Mouse (Mus musculus) spleen, adult 2 months (tissue): ENCODE data around the gene Tmem164.

ENCODE experiments used
- CTCF ChIP-seq: fragments of 200-500 bp; IDR thresholded peaks from 2 replicates; pipeline ENCODE4 v1.5.1; 2011; ENCODE audit warnings: mild to moderate bottlenecking, inconsistent platforms; ENCODE audit not compliant: insufficient read depth, insufficient read length, insufficient replicate concordance; ENCODE audit errors: extremely low read depth
- POLR2A ChIP-seq: fragments of 200-500 bp; IDR thresholded peaks from 2 replicates; pipeline ENCODE4 v1.6.1; 2011; ENCODE audit warnings: low read depth, low read length, inconsistent platforms

DNA sequence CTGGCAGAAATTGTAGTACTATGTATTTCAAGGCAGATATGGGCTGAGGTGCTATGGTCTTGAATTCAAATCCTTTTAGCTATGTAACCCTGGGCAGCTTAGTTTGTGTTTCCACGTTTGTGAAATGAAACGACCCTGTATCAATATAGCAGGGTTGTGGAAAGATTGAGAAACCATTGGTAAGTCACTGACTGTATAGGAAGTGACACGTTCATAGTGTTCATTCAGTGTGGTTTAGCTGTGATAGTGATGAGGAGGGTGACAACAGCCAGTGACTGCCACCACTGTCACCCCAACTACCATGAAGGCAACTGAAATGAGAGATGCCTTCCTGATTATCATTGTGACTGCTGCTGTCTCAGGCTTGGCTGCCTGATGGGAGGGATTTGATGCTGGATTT is 13.7 kb downstream of the Tmem164 start:
- TF ChIP-seq POLR2A: no peak
- no peak for TF ChIP-seq CTCF
